Mouse (Mus musculus) gastrocnemius, adult 8-10 months (tissue): ENCODE data around the gene Mbl2. TPM values are rescaled to one million over a fixed set of nuclear protein-coding genes. Genes with fewer than 3 reads are reported as not detected.

Source experiments
- microRNA-seq: library from miRNA; unstranded; fragments of <30 nt; microRNA quantifications from one replicate; pipeline ENCODE4 v1.2.0, GENCODE M21; 2022
- total RNA-seq, 4 experiments: library from RNA; stranded (reverse); gene quantifications; 2 replicates each; pipeline ENCODE4 v1.2.4; 2022

Mbl2 gene
- total RNA-seq, 4 experiments from 2014 or later: not detected

Small RNA genes within 50 kb of the gene (microRNA-seq; reads per million reads assigned to microRNA genes)
- gene Gm24108: not detected

Other genes with a start within 250 kb of the Mbl2 start
- not detected for gene Trpd52l3, start 229.2 kb upstream of the Mbl2 start, total RNA-seq
- 10 to 100 TPM; 10.1 to 14.6 (median 12.9) TPM for gene Uhrf2, start 202.4 kb upstream of the Mbl2 start, total RNA-seq
- under 1 TPM in 1 of 4 experiments, not detected in 3; 0.08 TPM for gene Gldc, start 57.5 kb upstream of the Mbl2 start, total RNA-seq